Mouse (Mus musculus) gastrocnemius, adult 2 months (tissue): Measurements from ENCODE around the gene Aifm1. TPM values are rescaled to one million over a fixed set of nuclear protein-coding genes. Genes with fewer than 3 reads are reported as not detected.

Source experiments
- DNase-seq: peaks from one replicate; pipeline ENCODE4 v3.0.0; 2022
- H3K27ac ChIP-seq: fragments of 200-600 bp; 2 replicates; pipeline ENCODE4 v1.8.1; 2022; ENCODE audit warnings: mild to moderate bottlenecking
- H3K4me3 ChIP-seq: fragments of 200-600 bp; 2 replicates; pipeline ENCODE4 v1.8.1; 2022; ENCODE audit warnings: mild to moderate bottlenecking, moderate library complexity
- CTCF ChIP-seq: fragments of 200-600 bp; IDR thresholded peaks from 2 replicates; pipeline ENCODE4 v1.8.1; 2022; ENCODE audit warnings: antibody characterized with exemption, mild to moderate bottlenecking, moderate library complexity
- intact Hi-C: fragments of 180-260 bp; cut with DNase I; formaldehyde crosslinking; loops from one replicate; pipeline ENCODE4 v1.15.1; 2025
- long read RNA-seq, 2 experiments: library from polyadenylated mRNA; stranded (forward); transcript quantifications; one replicate each; pipeline ENCODE4 v2.0.0; 2021
- total RNA-seq, 2 experiments: library from RNA; stranded (reverse); gene quantifications; 2 replicates each; pipeline ENCODE4 v1.2.3; 2021

Aifm1 gene
- total RNA-seq = 10 to 100 TPM; 37.3 to 50.0 TPM
- long read RNA-seq, experiment 1, transcript Aifm1-201 (16 exons, 2,237 nt) = major isoform, 111 of 118 reads
- long read RNA-seq, experiment 1, partial matches to known transcripts = 3 of 118 reads
- long read RNA-seq, experiment 1, other reads (novel, unspliced or antisense) = 4 of 118 reads
- long read RNA-seq, experiment 2, transcript Aifm1-201 (16 exons, 2,237 nt) = major isoform, 117 of 132 reads
- long read RNA-seq, experiment 2, partial matches to known transcripts = 4 of 132 reads
- long read RNA-seq, experiment 2, other reads (novel, unspliced or antisense) = 10 of 132 reads

- peak within 1 kb of the TSS; percentile 85 for H3K4me3 ChIP-seq
- peak; percentile 96 for DNase-seq
- no peak for TF ChIP-seq CTCF
- intact Hi-C loops = loop anchor here (5.0 kb wide), 1 partner anchor 171 kb away; the partner anchor contains the start of gene Bcorl1
- H3K27ac ChIP-seq = peak within 1 kb of the TSS; percentile 93
These were observed at the start of gene Aifm1 for GRCm38 (mm10) chrX:48513166-48513807. TSS of gene Aifm1 (minus strand) at chrX:48513563.

- intact Hi-C loops = loop anchor here (5.0 kb wide), 2 partner anchors 35 to 110 kb away; no protein-coding TSS in a partner anchor
- Histone ChIP-seq H3K27ac (no peak overlapping the region), H3K4me3 (no peak overlapping the region)
- TF ChIP-seq CTCF = peak; percentile 83
- peak; percentile 69 for DNase-seq
These were observed 18.8 kb upstream of the Aifm1 start for GRCm38 (mm10) chrX:48532175-48532574.

GRCm38 (mm10) chrX:48526435-48526834 is 13.1 kb upstream of the Aifm1 start:
- intact Hi-C loops = no loop called here
- no peak overlapping the region for H3K4me3 ChIP-seq
- H3K27ac ChIP-seq = no peak overlapping the region
- no peak for TF ChIP-seq CTCF
- DNase-seq = no peak

DNA sequence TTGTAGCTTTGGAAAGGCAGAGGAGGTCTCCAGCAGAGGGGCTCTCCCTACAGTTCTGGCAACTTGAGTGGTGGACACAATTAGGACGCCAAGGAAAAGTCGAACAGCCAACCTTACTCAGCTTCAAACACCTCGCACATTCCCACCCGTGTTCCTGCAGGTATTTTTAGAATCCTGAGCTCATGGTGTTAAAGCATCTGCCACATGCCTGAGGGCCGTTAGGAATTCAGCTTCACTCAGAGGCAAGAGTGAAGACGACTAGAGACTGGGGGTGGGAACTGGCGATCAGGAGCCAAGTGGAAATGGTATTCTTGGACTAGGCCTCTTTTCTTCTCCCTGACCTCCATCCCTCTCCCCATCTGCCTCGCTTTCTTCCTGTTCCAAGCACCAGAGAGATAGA is 12.5 kb upstream of the Aifm1 start:
- Histone ChIP-seq H3K4me3 (no peak overlapping the region), H3K27ac (no peak overlapping the region)
- no peak for DNase-seq
- no peak for TF ChIP-seq CTCF
- intact Hi-C loops = no loop called here

DNA sequence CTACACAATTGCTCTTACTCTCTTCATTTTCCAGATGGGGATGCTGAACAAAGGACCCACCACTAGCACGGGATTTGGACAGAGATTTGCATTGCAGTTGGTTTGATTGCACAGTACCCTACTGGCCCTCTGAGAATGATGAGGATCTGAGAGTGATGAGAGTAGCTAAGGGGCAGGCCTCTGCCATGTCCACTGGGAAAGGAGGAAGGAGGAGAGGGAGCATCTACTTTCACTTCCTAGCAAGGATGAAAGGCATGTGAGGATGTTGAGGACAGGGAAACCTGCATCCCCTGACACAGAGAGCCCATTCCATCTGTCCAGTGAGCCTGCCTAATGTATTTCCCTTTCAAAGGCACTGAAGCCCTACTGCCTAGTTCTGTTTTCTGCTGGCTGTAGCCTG is 12.0 kb upstream of the Aifm1 start:
- DNase-seq = no peak
- H3K4me3 ChIP-seq = no peak overlapping the region
- TF ChIP-seq CTCF = no peak
- no peak overlapping the region for H3K27ac ChIP-seq
- intact Hi-C loops = no loop called here

GRCm38 (mm10) chrX:48523512-48523911 is 10.1 kb upstream of the Aifm1 start:
- intact Hi-C loops = no loop called here
- no peak overlapping the region for H3K4me3 ChIP-seq
- DNase-seq = no peak
- no peak overlapping the region for H3K27ac ChIP-seq
- TF ChIP-seq CTCF = no peak

- Histone ChIP-seq H3K4me3 (no peak overlapping the region), H3K27ac (no peak overlapping the region)
- no peak for DNase-seq
- intact Hi-C loops = no loop called here
- no peak for TF ChIP-seq CTCF
These were observed 8.3 kb upstream of the Aifm1 start for GRCm38 (mm10) chrX:48521651-48522050.

- intact Hi-C loops = no loop called here
- DNase-seq = no peak
These were observed 6.3 kb upstream of the Aifm1 start for GRCm38 (mm10) chrX:48519549-48520085.

GRCm38 (mm10) chrX:48518808-48519548 is 5.6 kb upstream of the Aifm1 start, which contains the start of gene Rab33a:
TSS of gene Rab33a (plus strand) at chrX:48519285.
- H3K27ac ChIP-seq = no peak within 1 kb of the TSS
- intact Hi-C loops = no loop called here
- no peak for TF ChIP-seq CTCF
- DNase-seq = no peak
- H3K4me3 ChIP-seq = peak within 1 kb of the TSS; percentile 68

More at GRCm38 (mm10) chrX:48519549-48520085, 6.3 kb upstream of the Aifm1 start:
- Histone ChIP-seq H3K4me3 (peak overlapping the region; percentile 68), H3K27ac (no peak overlapping the region)
- TF ChIP-seq CTCF = no peak

DNA sequence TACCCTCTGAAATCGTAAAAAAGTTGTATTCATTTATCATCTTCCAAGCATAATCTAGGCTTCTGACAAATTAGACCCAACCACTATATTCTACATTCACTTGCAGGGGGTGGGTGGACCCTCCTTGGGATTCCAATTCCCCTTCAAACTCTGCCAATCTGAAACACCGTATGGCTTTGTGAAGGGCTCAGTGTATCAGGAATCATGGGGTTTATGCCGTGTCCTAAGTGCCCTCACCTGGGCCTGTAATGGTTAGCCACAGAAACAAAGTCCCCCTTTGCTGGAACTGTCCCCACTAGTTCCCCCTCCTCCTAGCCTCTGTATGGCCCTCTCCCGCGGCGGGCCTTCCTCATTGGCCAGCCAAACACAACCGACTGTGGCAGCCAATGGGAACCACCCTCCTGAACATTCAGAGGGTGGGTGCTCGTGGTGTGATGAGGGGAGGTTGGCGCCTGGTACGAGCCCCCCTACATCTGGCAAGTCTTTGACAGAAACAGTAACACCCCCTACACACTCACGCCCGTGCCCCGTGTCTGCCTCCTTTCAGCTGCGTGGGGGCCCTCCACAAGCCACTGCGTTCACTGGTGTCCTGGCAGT is 4.9 kb upstream of the Aifm1 start:
- DNase-seq = no peak
- intact Hi-C loops = no loop called here
- Histone ChIP-seq H3K4me3 (peak overlapping the region; percentile 68; the same call in 1 of the 2 replicates), H3K27ac (no peak overlapping the region)
- no peak for TF ChIP-seq CTCF

- no peak for DNase-seq
- H3K4me3 ChIP-seq = peak overlapping the region; percentile 85
- TF ChIP-seq CTCF = no peak
- peak overlapping the region; percentile 93 for H3K27ac ChIP-seq
- intact Hi-C loops = loop anchor here (5.0 kb wide), 1 partner anchor 172 kb away; the partner anchor contains the start of gene Bcorl1
These were observed 461 bp upstream of the Aifm1 start for GRCm38 (mm10) chrX:48513824-48514223.

GRCm38 (mm10) chrX:48493763-48494162 is 19.6 kb downstream of the Aifm1 start:
- no peak overlapping the region for H3K4me3 ChIP-seq
- no peak for DNase-seq
- H3K27ac ChIP-seq = no peak overlapping the region
- no peak for TF ChIP-seq CTCF
- intact Hi-C loops = no loop called here
